Mouse (Mus musculus): ENCODE measurements around the gene Tesk1. TPM values are rescaled to one million over a fixed set of nuclear protein-coding genes. Genes with fewer than 3 reads are reported as not detected.
A peak's percentile ranks its signal among the peaks of the same experiment; 100 is the strongest.

Tesk1 gene
- total and polyA plus RNA-seq, 2 experiments from 2014 or later = 5.1 to 55.5 TPM

- no peak overlapping the region for H3K9ac ChIP-seq (replicated peaks; ENCODE audit: low read depth, low read length)
- no peaks in the 10 kb centered on the region for H3K9me3 ChIP-seq (replicated peaks; ENCODE audit: control insufficient read depth, low read length)
- 1% methylated on average over 6 of the region's 6 CpGs for WGBS
- peaks cover 57% of the 10 kb centered on the region for H3K36me3 ChIP-seq (replicated peaks; ENCODE audit: control insufficient read depth, insufficient read depth, low read length)
- no peaks in the 10 kb centered on the region for H3K27me3 ChIP-seq (ENCODE audit: control insufficient read depth, insufficient read depth, low read length)
- peaks cover 17% of the 10 kb centered on the region for H3K4me1 ChIP-seq (ENCODE audit: control insufficient read depth, insufficient read depth)
- peak; percentile 96 for TF ChIP-seq CTCF (IDR thresholded peaks at IDR 0.05; ENCODE audit: low read depth)
- TF ChIP-seq EP300 (IDR thresholded peaks at IDR 0.05; ENCODE audit: low read depth) = no peak
- ATAC-seq (ENCODE audit: insufficient read depth, low read depth) = peak; percentile 40; the same call in 1 of the 2 replicates
- no peak overlapping the region for H3K4me2 ChIP-seq (ENCODE audit: low read depth, low read length)
- peak; percentile 84 for DNase-seq (ENCODE audit: low spot score)
- no peak overlapping the region for H3K4me3 ChIP-seq (ENCODE audit: low read depth, low read length)
- H3K27ac ChIP-seq (ENCODE audit: low read depth) = peak overlapping the region; percentile 7; the same call in 1 of the 2 replicates
Measured at GRCm38 (mm10) chr4:43420305-43420704, 21.4 kb upstream of the Tesk1 start.

- Histone ChIP-seq H3K4me3 (ENCODE audit: low read depth, low read length) (no peak overlapping the region), H3K27ac (ENCODE audit: low read depth) (no peak overlapping the region), H3K27me3 (ENCODE audit: control insufficient read depth, insufficient read depth, low read length) (no peaks in the 10 kb centered on the region), H3K36me3 (replicated peaks; ENCODE audit: control insufficient read depth, insufficient read depth, low read length) (peaks cover 57% of the 10 kb centered on the region), H3K9me3 (replicated peaks; ENCODE audit: control insufficient read depth, low read length) (no peaks in the 10 kb centered on the region), H3K9ac (replicated peaks; ENCODE audit: low read depth, low read length) (no peak overlapping the region), H3K4me1 (ENCODE audit: control insufficient read depth, insufficient read depth) (peaks cover 17% of the 10 kb centered on the region), H3K4me2 (ENCODE audit: low read depth, low read length) (no peak overlapping the region)
- ATAC-seq (ENCODE audit: insufficient read depth, low read depth) = no peak
- WGBS = 71% methylated on average over 27 of the region's 28 CpGs
- no peak for DNase-seq (ENCODE audit: low spot score)
- TF ChIP-seq EP300 (IDR thresholded peaks at IDR 0.05; ENCODE audit: low read depth) = no peak
Measured at GRCm38 (mm10) chr4:43421632-43422240, 20.0 kb upstream of the Tesk1 start.

GRCm38 (mm10) chr4:43423267-43423934 lies 18.3 kb upstream of the Tesk1 start:
- Histone ChIP-seq H3K4me3 (ENCODE audit: low read depth, low read length) (no peak overlapping the region), H3K9me3 (replicated peaks; ENCODE audit: control insufficient read depth, low read length) (no peaks in the 10 kb centered on the region), H3K36me3 (replicated peaks; ENCODE audit: control insufficient read depth, insufficient read depth, low read length) (peaks cover 58% of the 10 kb centered on the region), H3K27ac (ENCODE audit: low read depth) (no peak overlapping the region), H3K4me2 (ENCODE audit: low read depth, low read length) (no peak overlapping the region), H3K27me3 (ENCODE audit: control insufficient read depth, insufficient read depth, low read length) (no peaks in the 10 kb centered on the region), H3K4me1 (ENCODE audit: control insufficient read depth, insufficient read depth) (peaks cover 8% of the 10 kb centered on the region; the same call in 1 of the 2 replicates), H3K9ac (replicated peaks; ENCODE audit: low read depth, low read length) (no peak overlapping the region)
- ATAC-seq (ENCODE audit: insufficient read depth, low read depth) = no peak
- WGBS = 79% methylated on average over 20 of the region's 20 CpGs
- TF ChIP-seq CTCF (IDR thresholded peaks at IDR 0.05; ENCODE audit: low read depth) (no peak), EP300 (IDR thresholded peaks at IDR 0.05; ENCODE audit: low read depth) (no peak)
- DNase-seq (ENCODE audit: low spot score) = no peak

DNA sequence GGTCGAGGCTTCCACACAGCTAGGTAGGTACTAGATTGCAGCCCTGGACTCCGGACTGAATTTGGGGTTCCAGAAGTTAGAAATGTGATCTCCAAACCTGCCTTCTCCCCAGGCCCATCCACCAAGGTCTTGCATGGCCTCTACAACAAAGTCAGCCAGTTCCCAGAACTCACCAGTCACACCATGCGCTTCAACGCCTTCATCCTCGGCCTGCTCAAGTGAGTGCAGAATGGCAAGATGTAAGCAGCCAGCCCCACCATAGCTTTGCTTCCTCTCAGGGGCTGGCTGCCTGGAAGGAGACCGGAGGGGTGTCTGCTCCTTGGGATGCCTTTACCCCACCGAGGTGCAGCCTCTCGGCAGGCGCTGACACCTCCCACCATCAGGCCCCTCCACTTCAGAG lies 17.7 kb upstream of the Tesk1 start:
- no peak for ATAC-seq (ENCODE audit: insufficient read depth, low read depth)
- Histone ChIP-seq H3K36me3 (replicated peaks; ENCODE audit: control insufficient read depth, insufficient read depth, low read length) (peaks cover 58% of the 10 kb centered on the region), H3K27ac (ENCODE audit: low read depth) (no peak overlapping the region), H3K4me3 (ENCODE audit: low read depth, low read length) (no peak overlapping the region), H3K27me3 (ENCODE audit: control insufficient read depth, insufficient read depth, low read length) (no peaks in the 10 kb centered on the region), H3K4me2 (ENCODE audit: low read depth, low read length) (no peak overlapping the region), H3K9me3 (replicated peaks; ENCODE audit: control insufficient read depth, low read length) (no peaks in the 10 kb centered on the region), H3K9ac (replicated peaks; ENCODE audit: low read depth, low read length) (no peak overlapping the region), H3K4me1 (ENCODE audit: control insufficient read depth, insufficient read depth) (peaks cover 4% of the 10 kb centered on the region; the same call in 1 of the 2 replicates)
- 81% methylated on average over 9 of the region's 9 CpGs for WGBS
- no peak for TF ChIP-seq CTCF (IDR thresholded peaks at IDR 0.05; ENCODE audit: low read depth)
- no peak for TF ChIP-seq EP300 (IDR thresholded peaks at IDR 0.05; ENCODE audit: low read depth)
- DNase-seq (ENCODE audit: low spot score) = no peak

DNA sequence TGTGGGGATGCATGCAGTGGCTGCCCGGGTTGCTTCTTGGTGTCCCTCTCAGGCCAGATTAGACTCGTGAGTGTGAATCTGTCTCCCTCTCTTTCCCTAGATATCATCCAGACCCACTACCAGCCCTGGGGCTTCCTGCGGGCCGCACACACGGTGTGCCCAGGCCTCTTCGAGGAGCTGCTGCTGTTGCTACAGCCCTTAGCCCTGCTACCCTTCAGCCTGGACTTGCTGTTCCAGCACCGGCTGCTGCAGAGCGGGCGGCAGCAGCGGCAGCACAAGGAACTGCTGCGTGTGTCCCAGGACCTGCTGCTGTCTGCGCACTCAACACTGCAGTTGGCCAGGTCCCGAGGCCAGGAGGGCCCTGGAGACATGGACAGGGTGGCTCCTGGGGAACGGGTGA lies 16.5 kb upstream of the Tesk1 start:
- Histone ChIP-seq H3K9me3 (replicated peaks; ENCODE audit: control insufficient read depth, low read length) (no peaks in the 10 kb centered on the region), H3K4me3 (ENCODE audit: low read depth, low read length) (no peak overlapping the region), H3K9ac (replicated peaks; ENCODE audit: low read depth, low read length) (no peak overlapping the region), H3K4me1 (ENCODE audit: control insufficient read depth, insufficient read depth) (no peaks in the 10 kb centered on the region), H3K27me3 (ENCODE audit: control insufficient read depth, insufficient read depth, low read length) (no peaks in the 10 kb centered on the region), H3K27ac (ENCODE audit: low read depth) (no peak overlapping the region), H3K4me2 (ENCODE audit: low read depth, low read length) (no peak overlapping the region), H3K36me3 (replicated peaks; ENCODE audit: control insufficient read depth, insufficient read depth, low read length) (peaks cover 58% of the 10 kb centered on the region)
- TF ChIP-seq EP300 (IDR thresholded peaks at IDR 0.05; ENCODE audit: low read depth) = no peak
- TF ChIP-seq CTCF (IDR thresholded peaks at IDR 0.05; ENCODE audit: low read depth) = no peak
- DNase-seq (ENCODE audit: low spot score) (no peak), ATAC-seq (ENCODE audit: insufficient read depth, low read depth) (no peak)
- 57% methylated on average over 14 of the region's 14 CpGs for WGBS
